Mouse (Mus musculus) small intestine, adult 2 months (tissue): ENCODE data around the gene Dirc2. TPM values are rescaled to one million over a fixed set of nuclear protein-coding genes. Genes with fewer than 3 reads are reported as not detected.

Source experiments
- H3K27ac ChIP-seq: fragments of 200-500 bp; 2 replicates; pipeline ENCODE4 v1.5.1; 2012; ENCODE audit warnings: low read depth, low read length, control low read depth, inconsistent platforms; ENCODE audit not compliant: insufficient read depth
- H3K27me3 ChIP-seq: fragments of 200-500 bp; 2 replicates; pipeline ENCODE4 v1.6.1; 2012; ENCODE audit warnings: mild to moderate bottlenecking, moderate library complexity, low read length, inconsistent platforms; ENCODE audit not compliant: control insufficient read depth, insufficient read depth
- H3K36me3 ChIP-seq: fragments of 200-500 bp; 2 replicates; pipeline ENCODE4 v1.6.1; 2012; ENCODE audit warnings: mild to moderate bottlenecking, low read length, control low read depth, inconsistent platforms; ENCODE audit not compliant: control insufficient read depth, insufficient read depth
- H3K4me1 ChIP-seq: fragments of 200-500 bp; 2 replicates; pipeline ENCODE4 v1.6.1; 2012; ENCODE audit warnings: low read length, inconsistent platforms, mixed read lengths; ENCODE audit not compliant: control insufficient read depth, insufficient read depth, insufficient read length
- H3K4me3 ChIP-seq: fragments of 200-500 bp; 2 replicates; pipeline ENCODE4 v1.5.1; 2012; ENCODE audit warnings: low read depth, mild to moderate bottlenecking, control low read depth, inconsistent platforms, low read length, moderate library complexity
- CTCF ChIP-seq: fragments of 200-500 bp; IDR thresholded peaks from 2 replicates; pipeline ENCODE4 v1.5.1; 2012; ENCODE audit warnings: low read depth, mild to moderate bottlenecking, control low read depth, inconsistent platforms, low read length, moderate library complexity, mixed read lengths; ENCODE audit not compliant: insufficient replicate concordance, insufficient read length; ENCODE audit errors: extremely low read depth
- POLR2A ChIP-seq: fragments of 200-500 bp; IDR thresholded peaks from 2 replicates; pipeline ENCODE4 v1.6.1; 2012; ENCODE audit warnings: low read depth, mild to moderate bottlenecking, control low read depth, inconsistent platforms, low read length, moderate library complexity
- WGBS: fragments of 180-500 bp; shearing (Covaris S2); methylation state at CpG from one replicate; pipeline ENCODE4 v1.1.7; 2018; 5-methylcytosine and 5-hydroxymethylcytosine counted together
- polyA plus RNA-seq: library from polyadenylated mRNA; depleted of rRNA; stranded (reverse); fragments of >200 nt; gene quantifications from 2 replicates; pipeline ENCODE4 v1.2.3, GENCODE M21; 2012; rRNA removed

Dirc2 gene
- polyA plus RNA-seq, 1 experiment = 52.7 TPM

DNA sequence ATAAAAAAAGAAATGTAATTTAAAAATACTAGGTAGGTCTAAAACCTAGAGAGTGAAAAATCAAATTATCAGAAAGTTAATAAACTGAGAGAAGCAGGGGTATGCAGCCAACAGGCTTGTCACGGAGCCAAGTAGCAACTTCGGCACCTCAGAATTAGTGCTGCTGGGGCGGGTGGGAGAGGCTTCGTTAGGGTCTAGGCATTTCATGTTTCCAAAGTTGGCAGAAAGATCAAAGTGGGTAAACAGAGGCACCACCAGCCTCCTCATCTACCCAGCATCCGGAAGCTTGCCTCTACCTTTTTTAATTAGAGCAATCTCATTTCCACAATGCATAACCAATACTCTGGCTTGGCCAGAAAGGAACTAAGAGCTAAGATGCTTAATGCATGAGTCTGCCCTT is 115.2 kb downstream of the Dirc2 start:
- no peak for TF ChIP-seq CTCF
- no peak for TF ChIP-seq POLR2A
- H3K4me1 ChIP-seq = no peaks in the 10 kb centered on the region
- no peak overlapping the region for H3K4me3 ChIP-seq
- H3K27ac ChIP-seq = no peak overlapping the region
- H3K36me3 ChIP-seq = no peaks in the 10 kb centered on the region
- 85% methylated on average over 5 of the region's 5 CpGs for WGBS
- 0 out of 2 replicates have a peak, but pooled peaks cover 3% of the 10 kb centered on the region for H3K27me3 ChIP-seq

- Histone ChIP-seq H3K36me3 (no peaks in the 10 kb centered on the region), H3K4me1 (no peaks in the 10 kb centered on the region), H3K27me3 (0 out of 2 replicates have a peak, but pooled peaks cover 1% of the 10 kb centered on the region), H3K4me3 (no peak overlapping the region), H3K27ac (no peak overlapping the region)
- TF ChIP-seq CTCF (no peak), POLR2A (no peak)
- 85% methylated on average over 3 of the region's 3 CpGs for WGBS
Observed at GRCm38 (mm10) chr16:35652706-35653105, 116.5 kb downstream of the Dirc2 start.

DNA sequence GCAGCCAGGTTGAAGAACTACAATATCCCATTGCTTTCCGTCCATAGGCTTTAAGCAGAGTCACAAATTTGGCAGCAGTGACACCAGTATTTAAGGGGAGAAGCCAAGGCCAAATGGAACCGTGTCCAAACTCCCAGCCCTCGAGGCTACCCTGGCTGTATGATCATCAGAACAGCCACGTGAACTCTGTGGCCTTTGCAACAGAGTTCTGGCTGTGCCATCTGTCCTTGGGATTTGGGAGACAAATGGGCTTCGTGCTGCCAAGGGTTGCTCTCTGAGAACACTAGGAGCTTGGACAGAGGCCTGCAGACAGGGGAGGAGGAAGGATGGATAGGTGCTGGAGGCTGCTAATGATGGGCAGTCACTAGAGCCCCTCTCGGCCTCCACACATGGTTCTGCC is 117.0 kb downstream of the Dirc2 start:
- no peaks in the 10 kb centered on the region for H3K27me3 ChIP-seq
- no peak for TF ChIP-seq POLR2A
- no peak for TF ChIP-seq CTCF
- 61% methylated on average over 6 of the region's 6 CpGs for WGBS
- no peaks in the 10 kb centered on the region for H3K36me3 ChIP-seq
- no peak overlapping the region for H3K27ac ChIP-seq
- H3K4me1 ChIP-seq = no peaks in the 10 kb centered on the region
- H3K4me3 ChIP-seq = no peak overlapping the region

- WGBS = 72% methylated on average over 4 of the region's 4 CpGs
- TF ChIP-seq POLR2A (no peak), CTCF (no peak)
Observed at GRCm38 (mm10) chr16:35648862-35649261, 120.3 kb downstream of the Dirc2 start.

More at GRCm38 (mm10) chr16:35648862-35649261, 120.3 kb downstream of the Dirc2 start:
- Histone ChIP-seq H3K27me3 (no peaks in the 10 kb centered on the region), H3K36me3 (no peaks in the 10 kb centered on the region), H3K27ac (no peak overlapping the region), H3K4me3 (no peak overlapping the region), H3K4me1 (no peaks in the 10 kb centered on the region)

Other genes with a start within 250 kb of the Dirc2 start
- 0.46 and 0.49 TPM in 2 replicates for gene Sema5b, start 228.2 kb downstream of the Dirc2 start, polyA plus RNA-seq
- gene Hspbap1, start 1.0 kb upstream of the Dirc2 start, polyA plus RNA-seq = 1.6 and 4.4 TPM in 2 replicates
- 4.5 and 17.5 TPM in 2 replicates for gene Parp14, start 102.2 kb upstream of the Dirc2 start, polyA plus RNA-seq
- gene Parp9, start 169.1 kb upstream of the Dirc2 start, polyA plus RNA-seq = 2.6 and 7.6 TPM in 2 replicates
- 5.5 and 16.7 TPM in 2 replicates for gene Dtx3l, start 169.8 kb upstream of the Dirc2 start, polyA plus RNA-seq
- 1.2 and 2.5 TPM in 2 replicates for gene Kpna1, start 209.4 kb upstream of the Dirc2 start, polyA plus RNA-seq